Mouse (Mus musculus) cerebellum, postnatal 14 days (tissue): Measurements from ENCODE around the gene Tnpo1.
A peak's percentile ranks its signal among the peaks of the same experiment; 100 is the strongest.
"Not testable (repeated sequence)": the region's sequence is repeated elsewhere in the genome, so short reads cannot be mapped to it uniquely, and the experiment has no call there.

Source experiments
- DNase-seq, 2 experiments: peaks; one replicate each; pipeline ENCODE4 v3.0.0; 2021; ENCODE audit warnings: mixed read lengths in 2 of 2

Gene Tnpo1

DNA sequence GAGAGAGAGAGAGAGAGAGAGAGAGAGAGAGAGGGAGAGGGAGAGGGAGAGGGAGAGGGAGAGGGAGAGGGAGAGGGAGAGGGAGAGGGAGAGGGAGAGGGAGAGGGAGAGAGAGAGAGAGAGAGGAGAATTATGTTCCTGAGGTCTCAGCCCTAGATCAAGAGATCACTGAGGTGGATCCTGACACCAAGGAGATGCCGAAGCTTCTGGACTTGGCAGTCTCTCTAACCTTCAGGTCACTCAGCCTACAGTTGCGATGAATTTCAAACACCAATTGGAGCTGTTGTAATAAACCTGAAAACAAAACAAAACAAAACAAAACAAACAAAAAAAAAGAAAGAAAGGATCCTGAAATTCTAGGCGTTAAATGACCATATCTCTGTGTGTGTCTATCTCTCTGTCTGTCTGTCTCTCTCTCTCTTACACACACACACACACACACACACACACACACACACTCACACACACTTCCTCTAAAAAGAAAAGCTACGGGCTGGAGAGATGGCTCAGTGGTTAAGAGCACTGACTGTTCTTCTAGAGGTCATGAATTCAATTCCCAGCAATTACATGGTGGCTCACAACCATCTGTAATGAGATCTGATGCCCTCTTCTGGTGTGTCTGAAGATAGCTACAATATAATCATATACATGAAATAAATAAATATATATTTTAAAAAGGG lies 109.1 kb downstream of the Tnpo1 start:
- DNase-seq, result not testable (repeated sequence)

GRCm38 (mm10) chr13:98816571-98816970 lies 109.6 kb downstream of the Tnpo1 start:
- DNase-seq, result no peak

DNA sequence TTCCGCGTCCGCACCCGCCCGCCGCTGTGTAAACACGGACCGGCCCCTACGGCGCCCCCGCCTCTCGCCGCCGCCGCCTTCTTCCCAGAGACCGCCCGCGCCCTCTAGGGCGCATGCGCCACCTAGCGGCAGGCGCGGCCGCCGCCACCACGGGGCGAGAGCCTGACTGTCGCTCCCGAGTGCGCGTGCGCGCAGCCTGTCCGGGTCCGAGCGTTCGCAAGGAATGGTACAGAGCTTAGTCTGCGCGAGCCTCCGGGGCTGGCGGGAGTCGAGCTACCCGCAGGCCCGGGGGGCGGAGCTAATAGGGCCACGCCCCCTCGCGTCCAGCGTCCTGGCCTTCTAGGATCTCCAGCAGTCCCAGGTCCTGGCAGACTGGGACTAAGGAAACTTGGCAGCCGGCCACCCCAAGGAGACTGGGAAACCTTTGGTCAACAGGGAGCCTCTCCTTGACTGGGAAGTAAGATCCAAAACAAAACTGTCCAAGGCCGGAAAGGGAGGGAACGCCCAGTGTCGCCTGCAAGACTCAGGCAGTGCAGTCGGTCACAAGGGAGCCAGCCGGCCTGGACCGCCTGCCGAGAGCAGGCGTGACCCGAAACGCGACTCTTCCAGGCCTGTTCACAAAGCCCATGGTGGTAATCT lies 110.9 kb downstream of the Tnpo1 start, which contains the start of gene Fcho2:
Fcho2 (minus strand) TSS at position 303 of the 639 bp plus-strand sequence.
- peak; percentile 96 for DNase-seq

GRCm38 (mm10) chr13:98814275-98815040 lies 111.7 kb downstream of the Tnpo1 start:
- peak; percentile 60 to 61 for DNase-seq

- no peak for DNase-seq
These were observed 112.4 kb downstream of the Tnpo1 start for GRCm38 (mm10) chr13:98813596-98814274.

GRCm38 (mm10) chr13:98813167-98813566 lies 113.0 kb downstream of the Tnpo1 start:
- DNase-seq, result no peak

DNA sequence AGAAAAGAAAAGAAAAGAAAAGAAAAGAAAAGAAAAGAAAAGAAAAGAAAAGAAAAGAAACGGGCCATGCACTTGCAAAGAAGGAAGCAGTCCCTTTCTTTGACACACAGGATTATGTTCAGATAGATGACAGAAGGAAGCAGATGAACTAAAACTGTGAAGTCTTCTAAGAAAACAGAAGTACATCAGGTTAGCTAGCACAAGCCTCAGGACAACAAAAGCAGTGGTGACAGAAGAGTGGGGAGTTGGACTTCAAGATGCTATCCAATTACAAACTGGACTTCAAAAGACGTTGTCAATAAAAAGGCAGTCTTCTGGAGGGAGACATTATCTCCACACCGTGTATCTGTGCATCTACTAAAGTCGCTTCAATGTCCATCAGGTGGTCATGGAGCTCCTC lies 113.9 kb downstream of the Tnpo1 start:
- DNase-seq, result no peak

DNA sequence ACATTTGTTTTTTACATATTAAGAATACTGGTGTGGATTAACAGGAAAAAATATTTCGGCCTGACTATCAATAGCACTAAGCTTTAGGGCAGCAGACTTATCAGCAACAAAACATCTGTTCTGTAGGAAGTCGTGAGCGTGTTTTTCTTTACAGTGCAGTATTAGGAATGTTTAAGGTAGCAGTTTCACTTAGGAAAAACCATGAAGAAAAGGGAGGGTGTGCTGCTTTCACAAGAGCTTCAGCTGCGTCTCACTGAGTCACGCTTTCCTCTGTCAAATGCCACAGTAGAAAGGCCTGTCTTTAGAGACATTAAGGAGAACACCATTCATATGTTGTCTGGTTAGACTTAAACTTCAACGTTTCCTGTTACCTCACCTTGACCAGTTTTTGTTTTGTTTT lies 116.0 kb downstream of the Tnpo1 start:
- no peak for DNase-seq

GRCm38 (mm10) chr13:98809087-98809486 lies 117.1 kb downstream of the Tnpo1 start:
- DNase-seq, result no peak

DNA sequence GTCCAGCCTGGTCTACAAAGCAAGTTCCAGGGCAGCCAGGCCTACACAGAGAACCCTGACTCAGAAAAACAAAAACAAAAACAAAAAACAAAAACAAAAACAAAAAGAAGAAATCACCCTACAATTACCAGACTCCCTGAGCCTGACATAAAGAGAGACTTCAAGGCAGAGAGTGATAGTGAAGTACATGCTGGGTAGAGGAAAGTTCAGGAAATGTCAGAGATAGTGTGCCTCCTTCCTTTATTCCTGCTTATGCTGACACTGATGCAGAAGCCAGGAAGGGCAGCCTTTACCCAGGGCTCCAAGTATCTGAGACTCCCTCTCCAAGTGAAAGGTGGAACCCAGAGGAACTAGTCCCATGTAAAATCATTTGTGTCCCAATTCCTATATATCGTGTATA lies 121.7 kb downstream of the Tnpo1 start:
- no peak for DNase-seq

DNA sequence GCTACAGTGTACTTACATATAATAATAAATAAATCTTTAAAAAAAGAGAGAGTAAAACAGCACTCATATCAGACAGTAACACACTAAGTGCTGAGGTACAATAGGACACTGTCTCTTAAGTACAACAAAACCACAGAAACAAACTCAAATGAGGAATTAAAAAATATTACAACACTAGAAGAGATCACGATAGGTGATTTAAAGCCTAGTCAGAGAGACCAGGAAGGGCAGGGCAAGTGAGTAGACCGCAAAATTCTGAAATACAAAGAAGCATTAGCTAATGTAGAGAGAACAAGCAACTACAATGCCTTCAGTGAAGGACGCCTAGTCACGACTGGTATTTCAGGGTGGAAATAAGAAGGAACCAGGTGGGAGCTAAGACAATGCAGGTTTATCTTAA lies 122.5 kb downstream of the Tnpo1 start:
- DNase-seq, result no peak

DNA sequence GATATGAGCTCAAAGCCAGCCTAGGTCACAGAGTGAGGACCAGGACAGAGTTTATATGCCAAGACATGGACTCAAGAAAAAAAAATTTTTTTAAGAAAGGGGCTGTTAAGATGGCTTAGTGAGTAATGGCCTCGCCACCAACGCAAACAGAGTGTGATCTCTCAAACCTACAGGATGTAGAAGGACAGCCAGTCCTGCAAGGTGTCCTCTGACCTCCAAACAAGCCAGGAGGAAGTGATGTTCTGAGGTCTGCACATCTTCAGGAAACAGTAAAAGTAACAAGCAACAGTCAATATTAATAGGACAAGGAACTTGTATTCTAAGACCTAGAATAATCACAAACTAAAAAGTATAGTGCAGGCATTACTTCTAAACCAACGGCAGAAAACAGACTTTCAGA lies 123.2 kb downstream of the Tnpo1 start:
- DNase-seq, result no peak

DNA sequence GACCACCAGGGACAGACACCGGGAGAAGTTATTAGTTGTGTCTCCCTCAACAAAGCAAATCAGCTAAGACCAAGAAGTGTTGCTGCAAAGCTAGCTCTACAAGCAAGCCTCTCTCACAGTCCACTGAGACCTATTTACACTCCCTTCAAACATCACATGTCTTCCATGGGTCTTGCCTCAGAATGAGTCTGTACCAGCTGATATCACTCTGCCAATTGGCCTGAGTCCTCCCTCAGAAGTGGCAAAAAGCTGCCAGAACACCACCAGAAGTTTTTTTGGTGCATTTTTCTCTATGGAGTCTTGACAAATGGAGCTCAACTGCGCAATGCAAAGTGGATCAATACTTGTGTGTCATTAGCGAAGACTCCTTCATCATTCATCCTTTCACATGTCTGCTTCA lies 130.7 kb downstream of the Tnpo1 start:
- DNase-seq, result no peak

DNA sequence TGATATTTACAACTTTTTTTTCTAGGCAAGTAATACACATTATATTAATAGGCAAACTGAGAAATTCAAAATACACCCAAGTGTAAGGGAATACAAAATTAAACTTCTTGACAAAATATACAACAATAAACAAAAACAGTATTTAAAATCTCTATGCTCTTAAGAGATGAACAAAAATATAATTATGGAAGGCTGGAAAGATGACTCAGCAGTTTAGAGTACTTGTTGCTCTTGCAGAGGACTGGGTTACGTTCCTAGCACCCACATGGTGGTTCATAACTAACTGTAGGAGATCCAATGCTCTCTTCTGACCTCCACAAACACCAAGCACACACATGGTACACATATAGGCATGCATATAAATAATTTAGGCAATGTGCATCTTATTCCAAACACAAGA lies 133.3 kb downstream of the Tnpo1 start:
- no peak for DNase-seq

GRCm38 (mm10) chr13:98791693-98792092 lies 134.5 kb downstream of the Tnpo1 start:
- no peak for DNase-seq
